Mouse (Mus musculus) megakaryocyte-erythroid progenitor cell, adult 5-6 weeks (primary cell): Measurements from ENCODE around the gene Abcc2. TPM values are rescaled to one million over a fixed set of nuclear protein-coding genes. Genes with fewer than 3 reads are reported as not detected.

Source experiments
- ATAC-seq: replicated peaks from 2 replicates; pipeline ENCODE4 v1.8.0; 2016; ENCODE audit warnings: mild to moderate bottlenecking, inconsistent platforms; ENCODE audit not compliant: severe bottlenecking, poor library complexity, low FRiP score, low TSS enrichment
- total RNA-seq, 2 experiments: library from RNA; stranded (forward) in 1 of 2; stranded (reverse) in 1 of 2; fragments of 200-1000, 215-1000 nt in 1 of 2; fragments of >200 nt in 1 of 2; fragmentation: Nextera tagmentation in 1 of 2; gene quantifications; 2 replicates each; pipeline ENCODE4 v1.2.3; 2014 to 2017

The Abcc2 gene
- total RNA-seq, 2 experiments from 2014 or later: not detected

GRCm38 (mm10) chr19:43886371-43887099 is 104.5 kb downstream of the Abcc2 start:
- no peak for ATAC-seq

- no peak for ATAC-seq
Measured at GRCm38 (mm10) chr19:43887242-43887641, 105.2 kb downstream of the Abcc2 start.

GRCm38 (mm10) chr19:43887725-43888124 is 105.7 kb downstream of the Abcc2 start:
- no peak for ATAC-seq

Other genes with a start within 250 kb of the Abcc2 start
- gene Nkx2-3, start 169.9 kb upstream of the Abcc2 start, total RNA-seq (2014; fragmentation: Nextera tagmentation): not detected in 2 replicates
- gene Nkx2-3, start 169.9 kb upstream of the Abcc2 start, total RNA-seq (2017): not detected in 2 replicates
- gene Slc25a28, start 107.3 kb upstream of the Abcc2 start, total RNA-seq (2014; fragmentation: Nextera tagmentation): 43.4 and 47.5 TPM in 2 replicates
- 23.8 and 35.2 TPM in 2 replicates for gene Slc25a28, start 107.3 kb upstream of the Abcc2 start, total RNA-seq (2017)
- 6.2 and 10.0 TPM in 2 replicates for gene Entpd7, start 92.5 kb upstream of the Abcc2 start, total RNA-seq (2014; fragmentation: Nextera tagmentation)
- gene Entpd7, start 92.5 kb upstream of the Abcc2 start, total RNA-seq (2017): 1.4 and 2.3 TPM in 2 replicates
- gene Cutc, start 29.2 kb upstream of the Abcc2 start, total RNA-seq (2014; fragmentation: Nextera tagmentation): 18.4 and 21.1 TPM in 2 replicates
- gene Cutc, start 29.2 kb upstream of the Abcc2 start, total RNA-seq (2017): 22.8 and 34.1 TPM in 2 replicates
- gene Cox15, start 29.2 kb upstream of the Abcc2 start, total RNA-seq (2014; fragmentation: Nextera tagmentation): 21.7 and 34.5 TPM in 2 replicates
- 17.0 and 17.8 TPM in 2 replicates for gene Cox15, start 29.2 kb upstream of the Abcc2 start, total RNA-seq (2017)
- gene Dnmbp, start 158.0 kb downstream of the Abcc2 start, total RNA-seq (2014; fragmentation: Nextera tagmentation): 2.1 and 5.0 TPM in 2 replicates
- 1.8 and 1.9 TPM in 2 replicates for gene Dnmbp, start 158.0 kb downstream of the Abcc2 start, total RNA-seq (2017)
- not detected in 2 replicates for gene Cpn1, start 204.4 kb downstream of the Abcc2 start, total RNA-seq (2014; fragmentation: Nextera tagmentation)
- gene Cpn1, start 204.4 kb downstream of the Abcc2 start, total RNA-seq (2017): not detected in 2 replicates
- not detected in 2 replicates for gene Cyp2c23, start 247.0 kb downstream of the Abcc2 start, total RNA-seq (2014; fragmentation: Nextera tagmentation)
- not detected in 2 replicates for gene Cyp2c23, start 247.0 kb downstream of the Abcc2 start, total RNA-seq (2017)